Comparison of ENCODE assay signal across 18 mouse cellular contexts in genomic region chr2:24901055-24901454, GRCm38 (mm10). TPM values are rescaled to one million over a fixed set of nuclear protein-coding genes. Genes with fewer than 3 reads are reported as not detected.
A peak's percentile ranks its signal among the peaks of the same experiment; 100 is the strongest.
DNase-seq lines count a peak whose midpoint lies in the region; ATAC-seq and TF ChIP-seq lines count a peak whose summit lies in the region.
"Had no signal": no experiment of that assay in that cellular context is flagged by ENCODE, and none has a peak within 500 bp of the region (broad histone marks: within the 10 kb centered on the region; RNA-seq: fewer than 3 reads in every experiment).

No protein-coding gene starts in this region.

- H3K4me1 ChIP-seq in forebrain, embryonic 15.5 days = peaks cover 37% of the 10 kb centered on the region
- peaks cover 24% of the 10 kb centered on the region for H3K4me1 ChIP-seq in forebrain, embryonic 12.5 days

- WGBS in forebrain, embryonic 15.5 days = 27% methylated on average over 5 of the region's 5 CpGs
- 81% methylated on average over 5 of the region's 5 CpGs for WGBS in forebrain, embryonic 12.5 days

- no peak for TF ChIP-seq CTCF in left cerebral cortex, adult 2 months (IDR thresholded peaks at IDR 0.05)

- intact Hi-C loops in left cerebral cortex, adult 2 months (cut with DNase I) = loop anchor here (5.0 kb wide), 1 partner anchor 49 kb away; no protein-coding TSS in a partner anchor

- H3K27ac ChIP-seq in forebrain, embryonic 15.5 days (replicated peaks) = 0 out of 2 replicates have a peak overlapping the region, but pooled peaks have one; percentile 34
- H3K27ac ChIP-seq in forebrain, embryonic 12.5 days = no peak overlapping the region
- no peak overlapping the region; the same call in 1 of the 2 replicates for H3K27ac ChIP-seq in left cerebral cortex, adult 2 months
- H3K27ac ChIP-seq: liver, embryonic 13.5 days; neural tube, embryonic 12.5 days had no signal

- no peak overlapping the region for H3K9ac ChIP-seq in forebrain, embryonic 15.5 days (replicated peaks)
- no peak overlapping the region for H3K9ac ChIP-seq in forebrain, embryonic 12.5 days
- H3K9ac ChIP-seq: liver, embryonic 13.5 days; neural tube, embryonic 12.5 days had no signal

- ATAC-seq in forebrain, embryonic 15.5 days (replicated peaks) = no peak
- no peak for ATAC-seq in forebrain, embryonic 12.5 days (ENCODE audit: low FRiP score)
- ATAC-seq: hindbrain, embryonic 16.5 days; lung, postnatal 0 days had no signal

- H3K9me3 ChIP-seq in forebrain, embryonic 15.5 days = no peaks in the 10 kb centered on the region
- no peaks in the 10 kb centered on the region for H3K9me3 ChIP-seq in forebrain, embryonic 12.5 days
- H3K9me3 ChIP-seq: liver, embryonic 13.5 days; neural tube, embryonic 12.5 days had no signal

- 0 out of 2 replicates have a peak, but pooled peaks cover 2% of the 10 kb centered on the region for H3K36me3 ChIP-seq in forebrain, embryonic 15.5 days
- H3K36me3 ChIP-seq in forebrain, embryonic 12.5 days (replicated peaks) = peaks cover 4% of the 10 kb centered on the region
- H3K36me3 ChIP-seq: liver, embryonic 13.5 days had no signal

- H3K4me2 ChIP-seq in forebrain, embryonic 15.5 days (replicated peaks) = no peak overlapping the region
- no peak overlapping the region for H3K4me2 ChIP-seq in forebrain, embryonic 12.5 days
- H3K4me2 ChIP-seq: heart, embryonic 11.5 days; liver, embryonic 13.5 days; neural tube, embryonic 12.5 days had no signal

- H3K4me3 ChIP-seq in forebrain, embryonic 15.5 days = no peak overlapping the region
- H3K4me3 ChIP-seq in forebrain, embryonic 12.5 days (replicated peaks) = no peak overlapping the region
- H3K4me3 ChIP-seq in left cerebral cortex, adult 2 months = no peak overlapping the region
- H3K4me3 ChIP-seq: liver, embryonic 13.5 days; neural tube, embryonic 12.5 days had no signal

- DNase-seq in left cerebral cortex, adult 18-20 months (ENCODE audit: low spot score in 2 of 2) = peak; percentile 8 to 22
- no peak for DNase-seq in left cerebral cortex, adult 2 months (ENCODE audit: extremely low spot score in 1 of 2, low spot score in 2 of 2)
- peak; percentile 10 to 21 for DNase-seq in right cerebral cortex, adult 2 months (ENCODE audit: low spot score in 2 of 2)
- DNase-seq in right cerebral cortex, postnatal 4 days = no peak
- DNase-seq in urinary bladder, postnatal 25 days (ENCODE audit: low spot score) = no peak
- DNase-seq: adrenal gland, postnatal 10 days; cerebellum, adult 18-20 months; cerebellum, postnatal 36 days; gastrocnemius, postnatal 36 days; kidney, adult 2 months; kidney, postnatal 14 days; liver, embryonic 13.5 days had no signal

- no peaks in the 10 kb centered on the region for H3K27me3 ChIP-seq in forebrain, embryonic 15.5 days
- H3K27me3 ChIP-seq in forebrain, embryonic 12.5 days = no peaks in the 10 kb centered on the region
- H3K27me3 ChIP-seq: liver, embryonic 13.5 days; neural tube, embryonic 12.5 days had no signal

RNA-seq across cellular contexts. Expression of gene Ehmt1, which starts 18.4 kb away (rescaled TPM):
- 129 and 132 TPM in 2 replicates for polyA plus RNA-seq in forebrain, embryonic 15.5 days (2015; fragmentation: Nextera tagmentation; extraction: Ambion mirVana)
- 147 and 148 TPM in 2 replicates for polyA plus RNA-seq in forebrain, embryonic 12.5 days (2016; fragmentation: Nextera tagmentation; extraction: Ambion mirVana)
- total RNA-seq in left cerebral cortex, adult 18-20 months (2021) = 10 to 100 TPM; 46.7 to 49.8 TPM
- 10 to 100 TPM; 53.1 to 59.4 TPM for total RNA-seq in left cerebral cortex, adult 2 months (2021)

RNA-seq across cellular contexts. Expression of gene Arrdc1, which starts 34.0 kb away (rescaled TPM):
- polyA plus RNA-seq in forebrain, embryonic 15.5 days (2015; fragmentation: Nextera tagmentation; extraction: Ambion mirVana) = 30.4 and 30.5 TPM in 2 replicates
- polyA plus RNA-seq in forebrain, embryonic 12.5 days (2016; fragmentation: Nextera tagmentation; extraction: Ambion mirVana) = 15.2 and 17.4 TPM in 2 replicates
- 10 to 100 TPM; 14.1 to 15.3 TPM for total RNA-seq in left cerebral cortex, adult 18-20 months (2021)
- 10 to 100 TPM; 17.1 to 18.2 TPM for total RNA-seq in left cerebral cortex, adult 2 months (2021)

RNA-seq across cellular contexts. Expression of gene Zmynd19, which starts 48.5 kb away (rescaled TPM):
- polyA plus RNA-seq in forebrain, embryonic 15.5 days (2015; fragmentation: Nextera tagmentation; extraction: Ambion mirVana) = 21.5 and 22.6 TPM in 2 replicates
- 21.8 and 21.9 TPM in 2 replicates for polyA plus RNA-seq in forebrain, embryonic 12.5 days (2016; fragmentation: Nextera tagmentation; extraction: Ambion mirVana)
- total RNA-seq in left cerebral cortex, adult 18-20 months (2021) = 10 to 100 TPM; 40.0 to 41.6 TPM
- total RNA-seq in left cerebral cortex, adult 2 months (2021) = 10 to 100 TPM; 36.8 to 37.9 TPM

Comparison
In these comparisons a context has a peak if more than half of its experiments do, and no peak if none do; other contexts are left out.
1. DNase-seq: peak in left cerebral cortex, adult 18-20 months (2 of 2) and right cerebral cortex, adult 2 months (2 of 2); none in left cerebral cortex, adult 2 months (0 of 2), right cerebral cortex, postnatal 4 days (single experiment) and urinary bladder, postnatal 25 days (single experiment).